Mouse (Mus musculus) left cerebral cortex, adult 2 months (tissue): ENCODE results near the gene Polr1c. TPM values are rescaled to one million over a fixed set of nuclear protein-coding genes. Genes with fewer than 3 reads are reported as not detected.

Source experiments
- DNase-seq, 2 experiments: peaks; one replicate each; pipeline ENCODE4 v3.0.0; 2021 to 2022; ENCODE audit warnings: low spot score in 2 of 2, mixed read lengths in 1 of 2; ENCODE audit errors: extremely low spot score in 1 of 2
- H3K27ac ChIP-seq: fragments of 200-600 bp; 2 replicates; pipeline ENCODE4 v1.8.1; 2022
- H3K4me3 ChIP-seq: fragments of 200-600 bp; 2 replicates; pipeline ENCODE4 v1.8.1; 2022
- CTCF ChIP-seq: fragments of 200-600 bp; IDR thresholded peaks from 2 replicates; pipeline ENCODE4 v1.8.1; 2022; ENCODE audit warnings: antibody characterized with exemption, mild to moderate bottlenecking, moderate library complexity
- intact Hi-C: fragments of 180-260 bp; cut with DNase I; formaldehyde crosslinking; loops from one replicate; pipeline ENCODE4 v1.15.1; 2025
- total RNA-seq, 2 experiments: library from RNA; stranded (reverse); gene quantifications; 2 replicates each; pipeline ENCODE4 v1.2.3; 2021

Polr1c gene
- total RNA-seq, 2 experiments from 2014 or later = 38.1 to 40.4 TPM

DNA sequence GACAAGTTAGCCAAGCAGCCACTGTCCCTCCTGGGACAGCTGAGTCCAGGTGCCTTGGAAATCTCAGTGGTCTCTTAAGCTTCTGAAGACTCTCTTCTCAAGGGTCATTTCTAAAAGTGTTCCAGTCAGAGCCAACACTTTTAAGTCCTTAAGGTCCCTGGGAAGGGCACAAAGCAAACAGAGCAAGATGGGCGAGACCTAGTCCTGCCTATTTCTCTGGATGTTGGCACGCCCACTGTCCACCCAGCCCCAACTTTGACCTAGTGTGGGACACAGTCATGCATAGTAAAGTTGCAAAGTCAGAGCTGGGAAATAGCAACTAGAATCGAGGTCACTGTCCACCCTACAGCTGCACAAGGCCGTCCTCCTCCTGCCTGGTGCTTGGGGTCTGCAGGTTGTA, 4.9 kb downstream of the Polr1c start:
- intact Hi-C loops = no loop called here
- H3K27ac ChIP-seq = no peak overlapping the region
- no peak for TF ChIP-seq CTCF
- H3K4me3 ChIP-seq = no peak overlapping the region
- DNase-seq = no peak

DNA sequence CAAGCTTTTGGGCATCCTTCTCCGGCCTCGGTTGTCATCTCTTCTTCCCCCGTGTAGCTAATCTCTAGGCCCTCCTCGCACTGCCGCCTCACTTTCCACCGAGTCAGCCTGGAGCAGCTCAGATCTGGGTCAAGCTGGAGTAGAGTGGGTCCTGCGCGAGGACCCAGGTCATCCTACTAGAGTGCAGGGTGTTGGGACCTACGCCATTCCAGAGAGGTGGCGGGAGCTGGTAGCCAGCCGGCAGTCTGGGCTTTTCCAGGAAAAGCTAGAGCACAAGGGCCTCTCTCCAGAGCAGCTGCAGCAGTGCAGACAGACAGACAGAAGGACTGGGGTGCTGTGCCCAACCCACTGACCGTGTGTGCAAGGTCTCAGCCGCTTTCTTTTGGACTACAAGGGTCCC, 5.6 kb downstream of the Polr1c start:
- intact Hi-C loops = no loop called here
- no peak overlapping the region for H3K4me3 ChIP-seq
- TF ChIP-seq CTCF = no peak
- DNase-seq = no peak
- H3K27ac ChIP-seq = no peak overlapping the region

- no peak for DNase-seq
- no peak for TF ChIP-seq CTCF
- intact Hi-C loops = no loop called here
- H3K27ac ChIP-seq = no peak overlapping the region
- no peak overlapping the region for H3K4me3 ChIP-seq
These were observed 6.4 kb downstream of the Polr1c start for GRCm38 (mm10) chr17:46241471-46241870.

DNA sequence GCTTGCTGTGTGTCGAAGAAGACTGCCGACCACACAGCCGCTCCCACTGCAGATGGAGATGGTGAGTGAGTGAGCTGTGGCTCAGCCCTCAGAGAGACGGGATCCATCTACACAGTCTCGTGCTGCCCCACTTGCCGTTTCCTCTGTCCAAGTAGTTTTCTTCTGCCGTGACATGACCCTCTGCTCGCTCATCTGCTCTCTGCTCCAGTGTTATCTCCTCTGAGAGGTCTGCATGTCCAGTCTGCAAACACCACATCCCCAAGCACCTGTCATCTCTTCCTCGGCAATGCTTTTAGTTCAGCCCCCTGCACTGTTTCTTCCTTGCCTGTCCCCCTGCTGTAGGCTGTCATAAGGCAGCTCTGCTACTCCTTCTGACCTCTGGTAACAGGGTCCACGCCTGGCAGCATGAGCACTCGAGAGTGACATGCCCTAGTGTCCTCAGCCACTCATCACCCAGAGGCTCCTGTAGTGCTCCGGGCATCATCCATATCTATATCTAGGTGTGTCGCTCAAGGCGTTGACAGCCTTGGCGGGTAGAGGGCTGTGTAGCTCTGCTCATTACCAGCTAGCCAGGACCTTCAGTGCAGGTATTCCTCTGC, 8.2 kb downstream of the Polr1c start:
- H3K27ac ChIP-seq = no peak overlapping the region
- no peak for TF ChIP-seq CTCF
- DNase-seq = no peak
- intact Hi-C loops = no loop called here
- H3K4me3 ChIP-seq = no peak overlapping the region

DNA sequence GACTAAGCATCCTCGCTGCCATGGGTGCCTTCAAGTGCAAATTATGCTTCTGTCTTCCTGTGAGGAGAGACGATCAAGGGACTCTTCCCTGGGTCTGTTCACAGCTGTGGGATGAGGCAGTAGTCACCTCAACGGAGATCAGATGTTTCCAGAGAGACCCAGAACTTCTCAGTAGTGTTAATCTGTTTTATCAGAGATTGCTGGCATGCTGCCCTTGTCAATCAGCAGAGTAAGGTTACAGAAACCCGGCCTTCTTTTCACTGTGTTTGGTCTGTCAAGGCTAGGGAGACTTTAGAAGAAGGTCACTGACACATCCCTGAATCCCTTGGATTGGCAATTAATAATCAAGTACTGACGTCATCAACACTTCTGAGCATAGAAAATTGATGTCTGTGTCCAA, 10.4 kb downstream of the Polr1c start:
- TF ChIP-seq CTCF = no peak
- no peak for DNase-seq
- Histone ChIP-seq H3K27ac (no peak overlapping the region), H3K4me3 (no peak overlapping the region)
- intact Hi-C loops = no loop called here

GRCm38 (mm10) chr17:46237079-46237478, 10.8 kb downstream of the Polr1c start:
- DNase-seq = no peak
- TF ChIP-seq CTCF = no peak
- no peak overlapping the region for H3K4me3 ChIP-seq

DNA sequence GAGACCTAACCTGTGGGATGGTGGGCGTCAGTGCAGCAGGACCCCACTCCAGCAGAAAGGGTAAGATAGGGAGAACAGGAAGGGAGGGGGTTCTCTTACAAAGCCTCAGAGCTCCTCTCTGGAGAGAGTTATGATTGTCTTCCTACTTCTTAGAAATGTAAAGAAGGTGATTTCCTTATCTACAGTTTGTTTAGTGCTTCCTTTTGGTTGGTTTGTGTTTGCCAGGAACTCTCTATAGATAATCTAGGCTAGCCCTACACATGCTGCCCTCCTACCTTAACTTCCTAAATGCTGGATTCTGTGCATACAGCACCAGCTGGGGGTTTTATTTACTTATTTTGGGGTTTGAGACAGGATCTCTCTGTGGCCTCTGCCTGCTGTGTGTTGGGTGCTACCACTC, 11.8 kb downstream of the Polr1c start:
- intact Hi-C loops = no loop called here
- DNase-seq = no peak
- no peak overlapping the region for H3K27ac ChIP-seq
- H3K4me3 ChIP-seq = no peak overlapping the region
- no peak for TF ChIP-seq CTCF

More at GRCm38 (mm10) chr17:46237079-46237478, 10.8 kb downstream of the Polr1c start:
- intact Hi-C loops = no loop called here
- H3K27ac ChIP-seq = no peak overlapping the region

GRCm38 (mm10) chr17:46227576-46227975, 20.3 kb downstream of the Polr1c start:
- H3K27ac ChIP-seq = no peak overlapping the region
- TF ChIP-seq CTCF = no peak
- no peak overlapping the region for H3K4me3 ChIP-seq
- DNase-seq = no peak
- intact Hi-C loops = loop anchor here (10.0 kb wide), 1 partner anchor 727 kb away; no protein-coding TSS in a partner anchor

DNA sequence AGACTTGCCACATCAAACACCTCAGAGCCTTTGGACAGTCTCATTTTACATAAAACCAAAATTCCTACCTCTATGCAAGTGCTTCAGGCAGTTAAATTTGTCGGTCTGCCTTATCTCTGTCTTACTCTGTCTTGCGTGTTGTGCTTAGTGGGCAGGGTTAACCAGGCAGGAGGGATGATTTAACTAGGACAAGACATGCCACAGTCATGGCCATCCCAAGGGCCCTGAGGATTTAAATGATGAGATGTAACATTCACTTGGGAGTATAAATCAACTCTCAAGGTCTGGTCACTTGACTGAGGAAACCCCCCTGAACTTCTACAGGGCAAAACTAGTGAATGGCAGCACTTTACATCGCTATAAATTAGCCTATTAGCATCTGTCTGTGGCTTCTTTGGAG, 26.3 kb downstream of the Polr1c start:
- no peak for TF ChIP-seq CTCF
- intact Hi-C loops = loop anchor here (10.0 kb wide), 1 partner anchor 733 kb away; no protein-coding TSS in a partner anchor
- DNase-seq = no peak

GRCm38 (mm10) chr17:46210550-46210949, 37.3 kb downstream of the Polr1c start:
- no peak for TF ChIP-seq CTCF

More for the DNA sequence above, 26.3 kb downstream of the Polr1c start:
- Histone ChIP-seq H3K4me3 (no peak overlapping the region), H3K27ac (no peak overlapping the region)

GRCm38 (mm10) chr17:46206676-46207075, 41.2 kb downstream of the Polr1c start:
- H3K27ac ChIP-seq = no peak overlapping the region
- no peak overlapping the region for H3K4me3 ChIP-seq
- TF ChIP-seq CTCF = no peak
- no peak for DNase-seq
- intact Hi-C loops = no loop called here

More at GRCm38 (mm10) chr17:46210550-46210949, 37.3 kb downstream of the Polr1c start:
- Histone ChIP-seq H3K27ac (no peak overlapping the region), H3K4me3 (no peak overlapping the region)
- DNase-seq = no peak
- intact Hi-C loops = no loop called here

DNA sequence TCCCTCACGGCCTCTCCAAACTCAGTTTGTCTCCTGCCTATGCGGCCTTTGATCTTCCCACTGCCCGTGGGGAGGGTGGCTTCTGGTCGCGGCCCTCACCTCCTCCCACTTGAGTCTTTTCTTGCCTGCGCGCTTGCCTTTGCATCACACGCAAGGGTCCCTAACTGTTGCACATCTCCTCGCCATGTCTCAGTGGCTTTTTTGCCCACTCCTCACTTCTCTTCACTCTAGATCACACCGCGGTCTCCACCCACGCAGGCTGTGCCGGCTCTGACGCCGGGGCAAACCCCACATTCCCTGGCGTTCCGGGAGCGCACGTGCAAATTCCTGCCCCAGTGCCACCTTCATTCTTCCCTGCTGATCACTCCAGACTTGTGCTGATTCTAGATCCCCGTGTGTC, 44.8 kb downstream of the Polr1c start:
- peak in 1 of 2 experiments; percentile 45 for DNase-seq
- no peak for TF ChIP-seq CTCF
- H3K4me3 ChIP-seq = peak overlapping the region; percentile 74
- H3K27ac ChIP-seq = peak overlapping the region; percentile 82
- intact Hi-C loops = loop anchor here (5.0 kb wide), 2 partner anchors 44 to 189 kb away; partner anchors contain the start of genes Polr1c and Yipf3
